Mouse (Mus musculus): ENCODE data around the gene Prdx5. TPM values are rescaled to one million over a fixed set of nuclear protein-coding genes. Genes with fewer than 3 reads are reported as not detected.
A peak's percentile ranks its signal among the peaks of the same experiment; 100 is the strongest.

Prdx5 gene
- total RNA-seq, 2 experiments from 2014 or later: 177 to 270 TPM

- TF ChIP-seq CTCF (IDR thresholded peaks at IDR 0.05): no peak
- peak; percentile 52 for DNase-seq
- Histone ChIP-seq H3K4me3 (peak overlapping the region; percentile 72), H3K27ac (no peak overlapping the region)
- intact Hi-C loops (cut with DNase I): no loop called here
These were observed 23.7 kb upstream of the Prdx5 start for GRCm38 (mm10) chr19:6933436-6934194.

GRCm38 (mm10) chr19:6933102-6933435, 23.2 kb upstream of the Prdx5 start:
- intact Hi-C loops (cut with DNase I): no loop called here
- H3K27ac ChIP-seq: no peak overlapping the region
- TF ChIP-seq CTCF (IDR thresholded peaks at IDR 0.05): no peak
- DNase-seq: no peak
- H3K4me3 ChIP-seq: peak overlapping the region; percentile 72; the same call in 1 of the 2 replicates

- TF ChIP-seq CTCF (IDR thresholded peaks at IDR 0.05): no peak
- intact Hi-C loops (cut with DNase I): no loop called here
- Histone ChIP-seq H3K27ac (no peak overlapping the region), H3K4me3 (no peak overlapping the region)
- no peak for DNase-seq
These were observed 22.1 kb upstream of the Prdx5 start for GRCm38 (mm10) chr19:6932018-6932417.

DNA sequence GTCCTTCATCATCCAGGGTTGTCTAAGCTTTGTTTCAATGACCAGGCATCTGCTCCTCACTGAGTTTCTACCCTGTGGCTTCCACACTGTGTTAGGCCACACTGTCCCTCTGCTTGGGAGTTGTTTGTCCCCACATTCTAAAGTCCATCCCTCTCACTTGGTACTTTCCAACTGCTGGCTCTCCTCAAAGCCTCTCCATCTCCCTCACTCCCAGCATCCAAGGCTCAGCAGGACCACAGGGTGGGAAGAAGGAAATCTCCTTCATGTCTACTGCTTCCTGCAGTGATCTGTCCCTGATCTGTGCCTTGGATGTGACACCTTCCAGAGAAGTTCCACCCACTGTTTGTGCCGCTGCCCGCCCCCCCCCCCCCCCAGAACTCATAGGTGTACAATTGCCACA, 21.1 kb upstream of the Prdx5 start:
- no peak for DNase-seq
- no peak for TF ChIP-seq CTCF (IDR thresholded peaks at IDR 0.05)
- intact Hi-C loops (cut with DNase I): no loop called here
- Histone ChIP-seq H3K4me3 (no peak overlapping the region), H3K27ac (no peak overlapping the region)

DNA sequence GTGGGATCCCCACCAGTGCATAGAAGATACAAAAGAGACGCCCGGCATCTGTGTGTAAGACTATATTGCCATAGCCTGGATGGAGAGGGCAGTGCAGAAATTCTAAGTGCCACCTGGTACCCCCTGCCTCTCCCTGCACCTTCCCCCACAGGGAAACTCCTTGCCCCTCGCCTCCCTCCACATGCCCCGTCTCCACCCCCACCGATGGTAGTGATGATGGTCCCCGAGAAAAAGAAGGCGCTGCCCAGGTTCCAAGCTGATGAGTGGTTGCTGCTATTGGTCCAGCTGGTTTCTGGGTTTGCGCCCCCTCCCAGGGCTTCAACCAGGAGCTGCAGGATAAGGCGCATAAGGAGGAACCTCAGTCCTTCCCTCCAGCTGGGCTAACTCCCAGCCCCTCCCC, 18.2 kb upstream of the Prdx5 start:
- Histone ChIP-seq H3K27ac (no peak overlapping the region), H3K4me3 (no peak overlapping the region)
- no peak for DNase-seq
- intact Hi-C loops (cut with DNase I): no loop called here
- TF ChIP-seq CTCF (IDR thresholded peaks at IDR 0.05): no peak

DNA sequence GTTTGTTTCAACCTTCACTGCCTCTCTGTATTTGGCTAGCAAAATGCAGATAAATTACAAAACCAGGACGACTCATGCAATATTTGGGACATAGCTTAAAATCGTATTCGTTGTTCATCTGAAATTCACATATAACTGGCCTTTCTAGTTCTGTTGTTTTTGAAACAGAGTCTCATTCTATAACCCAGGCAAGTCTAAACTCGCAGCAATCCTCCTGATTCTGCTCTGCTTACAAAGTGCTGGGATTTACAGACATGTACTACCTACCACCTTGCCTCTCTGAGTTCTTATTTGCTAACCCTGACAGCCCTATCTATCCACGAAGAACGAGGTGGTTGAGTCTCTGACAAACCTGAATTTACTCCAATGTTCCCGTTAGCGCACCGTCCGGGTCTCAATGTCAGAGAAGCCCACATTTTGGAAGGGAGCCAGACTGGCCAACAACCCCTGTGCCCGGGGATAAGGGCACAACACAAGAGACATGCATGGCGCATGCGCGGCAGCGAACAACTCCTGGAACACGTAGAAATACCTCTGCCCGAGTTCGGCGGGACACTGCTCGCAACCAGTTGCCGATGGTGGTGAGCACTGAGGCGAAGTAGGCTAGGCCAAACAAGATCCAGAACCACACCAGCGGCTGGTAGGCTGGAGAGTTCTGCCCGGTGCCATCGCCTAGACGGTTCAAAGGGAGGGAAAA, 16.8 kb upstream of the Prdx5 start:
- no peak overlapping the region for H3K27ac ChIP-seq
- no peak overlapping the region for H3K4me3 ChIP-seq
- no peak for TF ChIP-seq CTCF (IDR thresholded peaks at IDR 0.05)
- intact Hi-C loops (cut with DNase I): no loop called here
- no peak for DNase-seq

- Histone ChIP-seq H3K4me3 (no peak overlapping the region), H3K27ac (no peak overlapping the region)
- no peak for DNase-seq
- intact Hi-C loops (cut with DNase I): loop anchor here (2.0 kb wide), 1 partner anchor 43 kb away; no protein-coding TSS in a partner anchor
- no peak for TF ChIP-seq CTCF (IDR thresholded peaks at IDR 0.05)
These were observed 15.9 kb upstream of the Prdx5 start for GRCm38 (mm10) chr19:6925611-6926329.

DNA sequence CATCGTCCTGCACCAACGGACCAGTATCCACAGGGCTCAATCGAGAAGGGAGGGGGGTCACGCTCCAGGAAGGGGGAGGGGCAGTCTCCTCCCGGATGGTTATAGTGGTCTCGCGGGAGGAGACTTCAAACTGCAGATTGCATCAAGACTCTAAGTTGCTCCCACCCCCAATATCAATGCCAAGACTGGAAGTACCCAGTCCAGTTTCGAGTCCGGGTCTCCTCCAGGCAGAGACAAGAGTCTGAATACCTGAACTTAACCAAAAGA, 15.3 kb upstream of the Prdx5 start, which contains the start of gene Catsperz:
Gene Catsperz, minus strand, starts transcription at position 74 of the 267 bp plus-strand sequence.
- DNase-seq: no peak
- peak within 1 kb of the TSS; percentile 56 for H3K4me3 ChIP-seq
- 0 out of 2 replicates have a peak within 1 kb of the TSS, but pooled peaks have one; percentile 91 for H3K27ac ChIP-seq
- intact Hi-C loops (cut with DNase I): loop anchor here (2.0 kb wide), 1 partner anchor 44 kb away; no protein-coding TSS in a partner anchor
- no peak for TF ChIP-seq CTCF (IDR thresholded peaks at IDR 0.05)

- TF ChIP-seq CTCF (IDR thresholded peaks at IDR 0.05): peak; percentile 92
- intact Hi-C loops (cut with DNase I): loop anchor here (1.0 to 2.0 kb wide), 2 partner anchors 44 to 96 kb away; no protein-coding TSS in a partner anchor
- peak; percentile 90 for DNase-seq
- peak overlapping the region; percentile 56 for H3K4me3 ChIP-seq
- no peak overlapping the region for H3K27ac ChIP-seq
These were observed 14.8 kb upstream of the Prdx5 start for GRCm38 (mm10) chr19:6924461-6925306.

DNA sequence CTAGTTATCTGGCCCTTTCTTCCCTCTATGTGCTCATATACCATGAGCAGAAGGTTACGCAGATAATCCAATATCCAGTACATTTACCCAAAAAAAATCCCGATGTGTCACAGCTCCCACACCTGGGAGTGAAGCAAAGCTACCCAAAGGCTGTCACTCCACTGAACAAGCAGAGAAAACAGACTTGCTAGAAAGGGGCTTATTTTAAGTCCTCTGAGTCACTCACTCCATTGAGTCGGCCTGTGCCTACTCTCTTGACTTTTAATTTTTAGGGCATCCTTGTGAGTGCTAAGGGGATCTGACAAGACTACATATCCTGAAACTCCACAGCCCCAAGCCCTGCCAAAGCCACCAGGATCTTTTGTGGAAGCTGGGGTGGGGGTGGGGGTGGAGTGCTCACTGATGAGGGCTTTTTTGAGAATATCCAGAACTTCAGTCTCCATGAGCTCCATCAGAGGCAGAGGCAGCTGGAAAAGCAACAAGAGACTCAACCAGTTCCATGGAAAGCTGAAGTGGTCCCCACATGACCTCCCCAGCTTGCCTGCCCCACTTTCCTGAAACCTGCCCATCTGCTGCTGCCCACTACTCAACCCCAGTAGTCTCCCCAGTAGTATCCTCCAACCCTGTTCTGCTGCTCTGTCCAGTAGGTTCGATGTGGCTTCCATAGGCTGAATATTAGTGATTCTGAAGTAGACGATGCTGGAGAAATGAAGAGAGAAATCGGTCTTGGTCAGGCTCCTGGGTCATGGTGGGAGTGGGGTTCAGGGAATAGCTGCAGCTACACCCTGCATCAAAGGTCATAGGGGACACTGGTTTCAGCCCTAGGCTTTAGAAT, 13.2 kb upstream of the Prdx5 start:
- TF ChIP-seq CTCF (IDR thresholded peaks at IDR 0.05): no peak
- intact Hi-C loops (cut with DNase I): no loop called here
- Histone ChIP-seq H3K4me3 (peak overlapping the region; percentile 88), H3K27ac (peak overlapping the region; percentile 91)
- DNase-seq: no peak

All from gastrocnemius, adult 2 months (tissue).